Mouse (Mus musculus): ENCODE measurements around the gene Socs3.

Gene Socs3

DNA sequence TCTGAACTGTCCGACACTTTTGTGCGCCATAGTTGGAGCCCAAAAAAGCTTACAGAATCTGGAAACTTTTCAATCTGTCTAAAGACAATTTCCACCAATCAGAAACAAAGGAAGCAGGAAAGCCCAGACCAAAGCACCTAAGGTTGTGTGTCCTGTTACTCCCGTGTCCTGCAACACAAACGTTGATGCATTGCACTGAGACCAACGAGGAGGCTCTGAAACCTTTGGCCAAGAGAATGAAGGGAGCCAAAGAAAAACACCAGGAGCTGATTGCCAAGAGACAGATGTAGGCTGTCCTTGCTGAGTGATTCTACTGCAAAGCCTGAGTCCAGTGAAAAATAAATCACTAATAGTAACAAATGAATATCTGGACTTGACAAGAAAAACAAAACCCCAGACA lies 3.7 kb upstream of the Socs3 start:
- CTCF ChIA-PET: interaction anchor here (0.6 kb wide), 1 partner anchor 49 kb away, joined by 3 read pairs; no protein-coding TSS in a partner anchor

DNA sequence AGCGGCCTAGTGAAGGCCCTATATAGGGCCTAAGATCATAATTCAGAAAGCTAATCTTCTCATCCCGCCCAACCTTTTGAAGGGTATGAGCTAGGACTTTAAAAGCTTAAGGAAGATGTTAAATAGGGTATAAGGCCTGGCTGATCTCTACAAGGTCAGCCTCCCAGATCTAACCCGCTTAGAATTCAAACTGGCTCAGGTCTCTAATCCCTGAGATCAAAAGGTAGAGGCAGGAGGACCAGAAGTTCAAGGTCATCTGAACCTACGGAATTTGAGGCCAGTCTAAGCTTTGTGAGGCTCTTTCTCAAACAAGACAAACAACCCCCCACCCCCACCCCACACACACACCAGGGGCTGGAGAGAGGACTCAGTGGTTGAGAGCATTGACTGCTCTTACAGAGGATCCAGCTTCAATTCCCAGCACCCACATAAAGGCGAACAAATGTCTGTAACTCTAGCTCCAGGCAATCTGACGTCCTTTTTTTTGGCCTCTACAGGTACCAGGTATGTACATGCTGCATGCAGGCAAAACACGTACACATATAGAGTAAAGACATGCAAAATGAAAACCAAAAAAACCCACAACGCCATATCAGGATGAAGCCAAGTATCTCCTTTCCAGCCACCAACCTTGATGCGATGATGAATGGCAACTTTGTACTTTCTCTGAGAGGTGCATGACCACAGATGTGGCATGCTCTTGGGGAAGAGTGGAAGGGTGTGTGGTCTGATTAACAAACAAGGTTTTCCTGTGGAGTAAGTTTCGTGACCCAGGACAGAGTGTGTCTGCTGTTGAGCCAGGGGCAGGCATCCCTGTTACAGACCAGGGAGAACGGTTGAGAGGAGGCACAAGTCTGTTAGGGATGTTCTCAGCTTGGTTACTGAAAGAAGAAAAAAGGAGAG lies 3.1 kb upstream of the Socs3 start:
- CTCF ChIA-PET: interaction anchor here (0.6 kb wide), 2 partner anchors 23 to 32 kb away, joined by 3 read pairs; no protein-coding TSS in a partner anchor

DNA sequence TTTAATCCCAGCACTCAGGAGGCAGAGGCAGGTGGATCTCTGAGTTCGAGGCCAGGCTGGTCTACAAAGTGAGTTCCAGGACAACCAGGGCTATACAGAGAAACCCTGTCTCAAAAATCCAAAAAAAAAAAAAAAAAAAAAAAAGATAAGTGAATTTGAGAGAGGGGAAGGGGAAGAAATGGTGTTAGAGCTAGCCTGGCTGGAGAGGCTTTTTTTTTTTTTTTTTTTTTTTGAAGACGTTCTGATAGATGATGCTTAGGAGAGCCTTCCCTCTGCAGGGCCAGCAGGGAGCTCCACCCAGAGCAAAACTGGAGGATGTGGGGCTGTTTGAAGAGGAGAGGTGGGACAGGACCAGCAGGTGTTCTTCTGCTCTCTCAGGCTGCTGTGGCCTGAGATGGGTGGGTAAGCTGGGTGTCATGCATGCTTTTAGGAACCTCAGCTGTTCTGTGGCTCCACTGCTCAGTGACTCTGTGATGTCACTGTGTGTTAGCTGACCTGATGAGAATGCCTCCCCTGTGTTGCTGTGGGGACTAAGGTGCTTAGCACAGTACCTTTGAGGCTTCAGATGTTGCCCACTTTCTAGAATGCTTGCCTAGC lies 1.9 kb upstream of the Socs3 start:
- CTCF ChIA-PET: interaction anchor here (0.6 to 1.4 kb wide), 2 partner anchors 14 to 19 kb away, joined by 4 to 7 read pairs; partner anchors contain the start of gene Pgs1

DNA sequence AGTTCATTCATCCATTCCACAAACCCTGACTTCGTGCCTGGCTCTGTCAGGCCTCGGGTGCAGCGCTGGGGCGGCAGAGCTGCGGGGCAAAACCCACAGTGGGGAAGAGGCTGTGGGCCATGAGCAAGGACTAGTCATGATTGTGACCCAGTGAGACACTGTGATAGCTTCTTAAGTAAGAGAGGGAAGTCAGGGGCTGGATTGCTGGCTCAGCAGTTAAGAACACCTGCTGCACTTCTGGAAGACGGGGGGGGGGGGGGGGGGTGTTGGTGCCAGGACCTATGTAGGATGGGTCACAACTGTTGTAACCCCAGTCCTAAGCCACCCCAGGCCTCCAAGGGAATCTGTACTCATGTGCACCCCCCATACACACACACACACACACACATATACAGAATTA lies 1.3 kb upstream of the Socs3 start:
- CTCF ChIA-PET: interaction anchor here (0.6 to 1.4 kb wide), 2 partner anchors 15 to 64 kb away, joined by 4 read pairs; partner anchors contain the start of gene Pgs1

DNA sequence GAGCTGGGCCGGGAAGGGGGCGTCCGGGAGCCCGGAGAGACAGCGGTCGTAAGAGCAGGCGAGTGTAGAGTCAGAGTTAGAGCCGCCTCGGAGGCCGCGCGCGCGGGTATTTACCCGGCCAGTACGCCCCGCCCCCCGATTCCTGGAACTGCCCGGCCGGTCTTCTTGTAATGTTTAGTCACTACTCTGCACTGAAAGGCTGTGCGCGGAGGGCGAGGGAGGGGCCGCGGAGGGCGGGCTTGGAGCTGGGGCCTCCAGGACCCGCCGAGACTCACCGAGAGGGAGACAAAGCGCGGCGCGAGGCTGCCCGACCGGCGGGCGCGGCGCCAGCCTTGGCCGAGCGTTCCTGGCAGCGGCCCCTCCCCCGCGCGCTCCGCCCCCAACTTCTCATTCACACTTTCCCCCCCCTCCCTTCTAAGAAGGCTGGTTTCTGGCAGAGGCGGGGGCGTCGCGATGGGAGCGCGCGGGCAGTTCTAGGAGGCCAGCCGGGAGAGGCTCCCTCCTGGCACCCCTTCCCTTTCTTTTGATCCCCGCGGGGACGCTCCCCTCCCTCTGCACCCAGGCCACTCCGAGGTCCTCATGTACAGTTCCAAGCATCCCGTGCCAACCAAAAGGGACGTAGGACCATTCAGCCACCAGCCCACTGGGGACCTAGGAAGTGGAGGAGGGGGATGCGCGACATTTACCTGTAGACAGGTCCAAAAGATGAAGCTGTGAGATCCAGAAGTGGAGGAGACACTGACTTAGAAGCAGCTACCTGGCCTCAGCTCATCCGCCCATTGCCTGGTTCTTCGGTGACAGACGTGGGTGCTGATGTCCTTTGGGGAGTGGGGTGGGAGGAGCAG lies 525 bp downstream of the Socs3 start:
- CTCF ChIA-PET: interaction anchor here (0.7 to 1.7 kb wide), 2 partner anchors 11 to 57 kb away, joined by 3 to 8 read pairs; no protein-coding TSS in a partner anchor

DNA sequence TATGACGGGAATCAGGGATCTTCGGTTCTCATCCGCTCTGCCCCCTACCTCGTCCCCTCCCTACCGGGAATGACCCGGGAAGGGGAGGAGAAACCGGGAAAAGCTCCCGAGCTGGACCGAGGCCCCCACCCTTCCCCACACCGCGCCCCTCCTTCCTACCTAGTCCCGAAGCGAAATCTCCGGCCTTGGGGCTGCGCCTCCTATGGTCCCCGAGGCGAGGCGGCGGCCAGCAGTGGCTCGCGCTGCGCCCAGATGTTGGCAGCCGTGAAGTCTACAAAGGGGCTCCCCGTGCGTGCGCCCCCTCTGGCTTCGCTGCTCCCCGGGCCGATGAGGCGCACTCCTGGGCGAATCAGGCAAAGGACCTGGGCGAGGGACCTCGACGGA lies 1.1 kb downstream of the Socs3 start:
- CTCF ChIA-PET: interaction anchor here (1.7 kb wide), 1 partner anchor 56 kb away, joined by 8 read pairs; no protein-coding TSS in a partner anchor

DNA sequence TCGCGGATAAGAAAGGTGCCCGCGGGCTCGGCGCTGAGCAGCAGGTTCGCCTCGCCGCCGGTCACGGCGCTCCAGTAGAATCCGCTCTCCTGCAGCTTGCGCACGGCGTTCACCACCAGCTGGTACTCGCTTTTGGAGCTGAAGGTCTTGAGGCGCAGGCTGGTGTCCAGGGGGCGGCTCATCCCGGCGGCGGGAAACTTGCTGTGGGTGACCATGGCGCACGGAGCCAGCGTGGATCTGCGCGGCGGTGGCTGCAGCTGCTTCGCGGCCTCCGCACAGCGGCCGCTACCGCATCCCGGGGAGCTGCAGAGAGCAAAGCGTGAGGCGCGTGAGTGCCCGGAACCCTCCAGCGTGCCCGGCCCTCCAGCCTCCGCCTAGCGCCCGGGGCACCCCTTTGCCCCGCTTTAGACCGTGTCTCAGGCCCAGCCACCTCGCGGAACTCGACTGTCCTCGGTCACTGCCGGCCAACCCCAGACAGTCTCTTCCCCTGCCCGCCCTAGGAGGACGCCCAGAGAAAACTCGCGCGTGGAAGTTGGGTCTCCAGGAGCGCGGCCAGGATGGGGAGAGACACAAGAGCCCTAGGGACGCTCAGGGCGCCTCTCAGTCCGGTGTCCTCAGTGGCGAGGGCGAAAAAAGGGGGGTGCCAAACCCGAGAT lies 1.7 kb downstream of the Socs3 start:
- CTCF ChIA-PET: no interaction called here

DNA sequence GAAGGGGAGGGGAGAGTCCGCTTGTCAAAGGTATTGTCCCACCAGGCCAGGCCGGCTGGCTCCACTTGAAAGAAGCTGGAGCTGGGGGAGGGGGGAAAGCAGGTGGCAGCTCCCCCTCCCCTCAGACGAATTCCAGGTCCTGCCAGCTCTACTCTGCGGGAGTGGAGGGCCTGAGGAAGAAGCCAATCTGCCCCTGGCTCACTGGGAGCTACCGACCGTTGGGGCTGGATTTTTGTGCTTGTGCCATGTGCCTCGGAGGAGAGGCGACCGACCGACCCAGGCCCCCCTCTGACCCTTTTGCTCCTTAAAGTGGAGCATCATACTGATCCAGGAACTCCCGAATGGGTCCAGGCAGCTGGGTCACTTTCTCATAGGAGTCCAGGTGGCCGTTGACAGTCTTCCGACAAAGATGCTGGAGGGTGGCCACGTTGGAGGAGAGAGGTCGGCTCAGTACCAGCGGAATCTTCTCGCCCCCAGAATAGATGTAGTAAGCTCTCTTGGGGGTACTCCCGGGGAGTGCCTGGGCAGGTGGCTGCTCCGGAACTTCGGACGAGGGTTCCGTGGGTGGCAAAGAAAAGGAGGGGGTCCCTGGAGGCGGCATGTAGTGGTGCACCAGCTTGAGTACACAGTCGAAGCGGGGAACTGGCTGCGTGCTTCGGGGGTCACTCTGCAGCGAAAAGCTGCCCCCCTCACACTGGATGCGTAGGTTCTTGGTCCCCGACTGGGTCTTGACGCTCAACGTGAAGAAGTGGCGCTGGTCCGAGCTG lies 2.4 kb downstream of the Socs3 start:
- CTCF ChIA-PET: no interaction called here

DNA sequence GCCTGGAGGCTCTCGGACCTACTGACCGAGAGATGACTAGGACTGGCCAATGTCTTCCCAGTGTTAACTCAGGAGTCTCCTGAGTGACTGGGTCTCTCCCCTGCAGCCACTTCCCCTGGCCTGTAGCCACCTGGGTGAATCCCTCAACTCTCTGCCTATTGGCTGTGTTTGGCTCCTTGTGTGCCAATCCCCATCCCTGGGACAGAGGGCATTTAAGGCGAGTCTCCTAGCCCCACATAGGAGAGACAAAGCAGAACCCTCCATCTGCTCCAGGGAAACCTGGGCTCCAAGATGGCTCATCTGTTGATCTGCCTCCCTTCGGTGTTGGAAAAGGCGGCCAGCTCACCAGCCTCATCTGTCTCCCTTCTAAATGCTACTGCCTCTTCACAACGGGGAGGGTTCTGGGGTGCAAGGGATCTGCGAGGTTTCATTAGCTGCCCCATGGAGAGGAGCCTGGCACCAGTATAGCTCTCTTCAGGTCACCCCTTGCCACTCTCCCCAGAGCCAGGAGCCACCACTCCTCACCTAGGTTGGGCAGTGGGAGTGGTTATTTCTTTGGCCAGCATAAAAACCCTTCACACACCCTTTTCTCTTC lies 3.2 kb downstream of the Socs3 start:
- CTCF ChIA-PET: interaction anchor here (0.6 kb wide), 1 partner anchor 12 kb away, joined by 5 read pairs; no protein-coding TSS in a partner anchor

DNA sequence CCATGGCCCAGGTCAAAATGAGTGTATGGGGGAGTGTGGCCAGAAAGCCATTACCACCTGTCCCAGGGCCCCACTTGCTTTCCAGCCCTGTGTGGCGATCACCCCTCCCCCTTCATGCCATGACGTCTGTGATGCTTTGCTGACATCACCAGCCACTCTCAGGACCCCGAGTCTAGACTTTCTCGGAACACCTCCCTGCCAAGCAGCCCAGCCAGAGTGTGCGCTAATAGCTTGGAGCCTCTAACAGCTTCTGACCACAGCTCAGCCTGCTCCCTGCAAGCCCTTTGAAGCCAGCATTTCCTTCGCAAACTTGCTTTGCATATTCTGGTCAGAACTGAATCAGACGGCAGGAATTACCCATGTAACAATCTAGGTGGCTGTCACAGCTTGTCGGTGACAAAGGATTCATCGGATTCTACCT lies 4.3 kb downstream of the Socs3 start:
- CTCF ChIA-PET: no interaction called here

DNA sequence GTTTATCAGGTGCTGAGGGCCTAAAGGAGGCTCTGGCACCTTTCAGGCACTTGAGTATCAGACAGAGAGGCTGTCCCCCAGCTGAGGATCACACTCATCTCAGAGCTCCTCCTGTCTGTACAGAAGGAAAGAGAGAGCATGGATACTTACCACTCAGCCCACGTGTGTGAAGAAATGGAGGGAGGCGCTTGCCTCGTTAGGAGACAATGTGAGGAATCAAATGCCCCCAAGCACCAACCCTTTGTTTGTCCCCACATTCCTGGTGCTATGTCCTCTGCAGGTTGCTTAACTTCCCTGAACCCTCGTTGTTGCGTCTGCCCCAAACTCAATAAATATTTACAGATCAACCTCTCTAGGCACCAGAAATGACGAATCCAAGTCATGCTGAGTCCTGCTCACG lies 4.8 kb downstream of the Socs3 start:
- CTCF ChIA-PET: no interaction called here

DNA sequence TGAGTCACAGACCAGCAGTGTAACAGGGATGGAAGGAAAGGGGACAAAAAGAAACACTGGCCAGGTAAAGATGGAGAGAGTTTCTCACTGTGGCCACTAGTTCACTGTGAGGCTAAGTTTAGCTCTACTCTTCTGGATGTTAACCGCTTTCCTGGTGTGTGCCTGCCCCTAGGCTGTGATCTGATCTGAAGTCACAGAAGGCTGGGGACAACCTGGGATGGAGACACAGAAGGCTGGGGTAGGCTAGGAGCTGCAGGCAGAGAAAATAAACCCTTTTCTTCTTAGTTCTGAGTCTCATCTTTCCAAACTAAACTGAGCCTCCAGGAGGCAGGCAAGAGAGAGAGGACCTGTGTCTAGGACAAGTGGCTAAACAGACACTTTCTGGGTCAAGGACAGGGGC lies 5.6 kb downstream of the Socs3 start:
- CTCF ChIA-PET: no interaction called here

DNA sequence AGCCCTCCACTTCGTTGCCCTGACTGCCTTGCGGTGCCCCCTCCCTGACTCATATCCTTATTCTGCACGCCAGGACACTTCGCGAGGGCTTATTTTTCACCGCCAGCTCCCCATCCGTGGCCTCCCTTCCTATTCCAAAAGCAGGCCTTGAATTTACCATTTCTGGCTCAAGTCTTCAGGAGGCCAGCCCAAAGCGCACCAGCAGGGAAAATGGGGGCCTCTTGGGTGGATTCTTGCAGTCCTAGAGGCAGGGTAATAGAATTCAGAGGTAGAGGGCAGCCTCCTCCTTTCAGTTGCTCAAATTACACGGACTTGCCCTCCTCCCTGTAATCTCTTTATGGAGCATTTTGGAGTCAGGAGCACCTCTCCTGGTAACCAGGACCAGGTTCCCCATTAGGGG lies 6.0 kb downstream of the Socs3 start:
- CTCF ChIA-PET: no interaction called here

DNA sequence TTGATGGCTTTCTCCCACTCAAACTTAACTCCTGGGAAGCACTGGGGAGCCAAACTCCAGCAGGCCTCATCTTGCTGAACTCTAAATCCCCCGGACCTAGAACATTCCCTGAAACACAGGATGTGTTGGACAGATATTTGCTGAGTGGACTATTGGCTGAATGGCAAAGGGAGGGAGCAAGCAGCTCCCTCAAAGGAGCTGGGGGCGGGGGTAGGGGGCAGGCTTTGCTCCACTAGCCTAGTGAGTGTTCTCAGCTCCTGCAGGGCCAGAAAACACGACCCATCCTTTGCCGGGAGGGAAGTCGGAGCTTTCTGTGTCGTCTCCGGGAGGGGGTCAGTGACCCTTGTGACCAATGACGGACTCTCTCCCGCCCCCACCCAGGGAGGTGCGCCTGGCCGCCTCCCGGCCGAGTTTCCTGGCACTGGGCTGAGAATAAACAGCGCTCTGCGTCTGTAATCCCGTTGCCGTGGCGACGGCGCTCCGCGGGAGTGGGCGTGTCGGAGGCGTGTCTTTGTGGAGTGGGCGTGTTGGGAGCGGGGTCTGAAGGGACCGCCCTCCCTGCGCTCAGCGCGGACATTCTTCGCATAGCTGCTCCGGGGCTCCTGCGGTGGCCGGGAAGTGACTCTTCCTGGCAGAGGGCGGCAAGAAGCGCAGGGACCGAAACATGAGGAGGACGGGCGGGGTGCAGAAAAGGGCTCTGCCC lies 6.6 kb downstream of the Socs3 start:
- CTCF ChIA-PET: interaction anchor here (0.6 kb wide), 1 partner anchor 9 kb away, joined by 4 read pairs; no protein-coding TSS in a partner anchor

DNA sequence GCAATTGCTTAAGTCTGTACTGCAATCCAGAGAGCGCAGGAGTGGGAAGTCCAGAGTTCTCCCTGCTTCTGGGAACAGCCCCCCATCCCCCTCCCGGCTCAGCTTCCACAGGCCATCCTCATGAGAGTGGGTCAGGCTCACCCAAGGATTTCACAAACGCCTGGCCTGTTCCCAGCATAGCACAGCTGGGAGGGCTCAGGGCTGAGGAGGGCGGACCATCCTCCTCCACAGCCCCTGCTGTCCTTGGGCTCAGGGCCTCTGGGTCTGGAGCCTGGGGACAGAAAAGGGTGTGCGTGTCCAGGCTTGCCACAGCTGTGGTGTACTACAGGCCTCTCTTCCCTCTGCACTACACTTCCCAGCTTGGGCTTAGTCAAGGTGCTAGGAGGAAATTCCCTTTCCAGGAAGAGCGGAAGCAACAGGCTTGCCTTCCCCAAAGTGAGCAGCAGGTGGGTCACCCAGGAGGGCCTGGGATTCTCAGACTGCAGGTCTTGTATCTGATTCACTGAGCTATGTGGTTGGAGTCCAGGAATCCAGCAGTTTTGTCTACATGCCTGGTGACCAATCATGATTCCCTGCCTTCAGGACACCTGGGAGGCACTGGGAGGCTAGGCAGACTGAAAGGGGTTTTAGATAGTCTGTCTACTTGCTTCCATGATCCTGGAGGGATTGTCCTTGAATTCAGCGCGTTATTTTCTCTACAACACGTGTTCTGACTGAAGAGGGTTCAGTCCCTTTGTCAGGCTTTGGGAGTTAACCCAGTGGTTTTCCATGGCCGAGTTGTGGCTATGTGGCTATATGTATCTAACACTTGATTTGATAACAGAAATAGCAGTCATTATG lies 7.4 kb downstream of the Socs3 start:
- CTCF ChIA-PET: interaction anchor here (0.5 to 0.8 kb wide), 2 partner anchors 10 to 48 kb away, joined by 3 to 8 read pairs; no protein-coding TSS in a partner anchor

DNA sequence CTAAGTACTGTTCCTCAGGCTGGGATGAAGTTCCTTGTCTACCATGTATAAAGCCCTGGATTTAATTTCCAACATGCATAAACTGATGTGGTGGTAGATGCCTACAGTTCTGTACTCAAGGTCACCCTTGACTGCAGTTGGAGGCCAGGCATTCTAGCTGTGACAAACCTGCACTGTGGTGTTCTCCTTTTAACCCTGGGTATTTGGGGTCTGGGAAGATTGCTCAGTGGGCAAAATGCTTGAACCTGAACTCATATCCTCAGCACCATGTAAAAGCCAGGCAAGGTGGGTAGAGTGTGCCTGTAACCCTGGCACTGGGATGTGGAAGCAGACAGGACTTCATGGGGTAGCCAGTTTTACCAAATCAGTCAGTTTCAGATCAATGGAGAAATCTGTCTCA lies 9.2 kb downstream of the Socs3 start:
- CTCF ChIA-PET: no interaction called here

DNA sequence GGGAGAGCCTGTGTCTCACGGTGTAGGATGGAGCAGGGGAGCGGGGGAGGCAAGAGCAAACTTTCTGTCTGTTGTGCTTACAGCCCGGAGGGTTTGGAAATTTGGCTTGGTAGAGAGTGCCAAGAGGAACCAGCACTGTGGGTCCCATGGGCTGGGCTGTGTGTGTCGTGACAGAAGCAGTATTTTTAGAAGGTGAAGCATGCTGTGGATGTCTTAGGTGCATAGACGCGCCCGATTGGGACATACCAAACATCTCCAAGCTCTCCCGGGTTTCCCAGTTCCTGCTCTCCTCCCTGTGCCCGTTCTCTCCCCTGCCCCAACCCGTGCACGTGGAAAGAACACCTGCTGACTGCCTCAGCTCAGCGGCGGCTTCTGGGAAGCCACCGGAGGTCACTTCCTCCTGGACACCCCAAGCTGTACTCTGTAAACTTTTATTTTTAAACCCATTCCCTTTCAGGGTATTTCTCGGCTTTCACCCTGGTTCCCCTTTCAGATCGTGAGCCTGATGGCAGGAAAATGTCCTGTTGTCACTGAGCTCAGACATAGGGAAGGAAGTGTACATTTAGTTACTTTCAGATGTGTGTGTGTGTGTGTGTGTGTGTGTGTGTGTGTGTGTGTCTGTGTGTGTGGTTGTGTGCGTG lies 10.0 kb downstream of the Socs3 start:
- CTCF ChIA-PET: interaction anchor here (0.5 to 0.7 kb wide), 3 partner anchors 10 to 62 kb away, joined by 4 to 5 read pairs (median 5); no protein-coding TSS in a partner anchor

DNA sequence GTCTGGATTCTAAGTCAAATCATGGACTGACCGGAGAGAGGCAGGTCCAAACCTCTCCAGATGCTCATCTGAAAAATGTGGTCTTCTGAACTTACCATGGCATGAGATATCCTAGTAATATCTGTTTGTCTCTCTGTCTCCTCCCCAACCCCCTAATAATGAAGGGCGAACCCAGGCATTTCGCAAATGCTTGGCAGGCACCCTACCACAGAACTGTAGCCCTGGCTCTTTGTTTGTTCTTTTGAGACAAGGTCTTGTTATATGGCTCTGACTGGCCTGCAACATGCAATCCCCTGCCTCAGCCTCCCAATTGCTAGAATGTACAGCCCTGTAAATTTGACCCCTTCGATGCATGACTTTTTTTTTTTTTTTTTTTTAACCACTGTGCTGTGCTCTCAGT lies 10.7 kb downstream of the Socs3 start:
- CTCF ChIA-PET: no interaction called here

All from spleen, embryonic (tissue).